ENCODE assay signal across 15 mouse cellular contexts in the genomic region with DNA sequence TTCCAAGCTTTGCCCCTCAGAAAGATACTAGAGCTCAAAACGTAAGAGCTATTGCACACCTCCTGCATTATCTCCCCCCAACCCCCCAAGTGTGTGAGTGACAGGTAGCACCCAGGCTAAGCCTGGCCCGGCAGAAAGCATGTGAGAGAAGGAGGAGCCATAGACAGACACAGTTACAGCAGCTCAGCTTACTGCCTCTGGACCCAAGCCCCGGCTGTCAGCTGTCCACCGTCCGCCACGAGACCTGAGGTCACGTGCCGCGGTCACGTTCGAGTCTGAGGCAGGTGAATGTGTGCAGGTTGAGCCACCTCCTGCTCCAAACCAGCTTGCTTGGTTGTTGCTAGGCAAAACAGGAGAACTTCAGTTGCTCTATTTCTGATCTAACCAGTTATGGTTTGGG. TPM values are rescaled to one million over a fixed set of nuclear protein-coding genes. Genes with fewer than 3 reads are reported as not detected.
DNase-seq lines count a peak whose midpoint lies in the region; ATAC-seq and TF ChIP-seq lines count a peak whose summit lies in the region.
"Had no signal": no experiment of that assay in that cellular context is flagged by ENCODE, and none has a peak within 500 bp of the region (broad histone marks: within the 10 kb centered on the region; RNA-seq: fewer than 3 reads in every experiment).

No protein-coding gene starts in this region.

- no peak for TF ChIP-seq POLR2A in cortical plate, adult 2 months (IDR thresholded peaks at IDR 0.05; ENCODE audit: extremely low read depth, insufficient read depth, low read length)

- H3K9me3 ChIP-seq in kidney, embryonic 16.5 days (ENCODE audit: low read length) = no peaks in the 10 kb centered on the region
- no peaks in the 10 kb centered on the region for H3K9me3 ChIP-seq in heart, embryonic 15.5 days (replicated peaks)
- H3K9me3 ChIP-seq: hindbrain, embryonic 15.5 days; limb, embryonic 13.5 days; midbrain, embryonic 12.5 days; stomach, embryonic 15.5 days had no signal

- no peak overlapping the region for H3K4me3 ChIP-seq in kidney, embryonic 16.5 days (ENCODE audit: low read length)
- 0 out of 2 replicates have a peak overlapping the region, but pooled peaks have one; percentile 16 for H3K4me3 ChIP-seq in cortical plate, adult 2 months (ENCODE audit: insufficient read depth, low read length)
- H3K4me3 ChIP-seq in heart, embryonic 15.5 days = peak overlapping the region; percentile 69
- H3K4me3 ChIP-seq: hindbrain, embryonic 15.5 days; limb, embryonic 13.5 days; midbrain, embryonic 12.5 days; stomach, embryonic 15.5 days had no signal

- no peaks in the 10 kb centered on the region for H3K4me1 ChIP-seq in kidney, embryonic 16.5 days (ENCODE audit: insufficient read depth, low read length)
- no peaks in the 10 kb centered on the region for H3K4me1 ChIP-seq in cortical plate, adult 2 months (ENCODE audit: control insufficient read depth, insufficient read depth, low read length)
- peaks cover 21% of the 10 kb centered on the region for H3K4me1 ChIP-seq in heart, embryonic 15.5 days (replicated peaks)
- H3K4me1 ChIP-seq: midbrain, embryonic 12.5 days; stomach, embryonic 15.5 days had no signal

- H3K27me3 ChIP-seq in kidney, embryonic 16.5 days (ENCODE audit: insufficient read depth, low read length) = no peaks in the 10 kb centered on the region
- H3K27me3 ChIP-seq in heart, embryonic 15.5 days = no peaks in the 10 kb centered on the region
- H3K27me3 ChIP-seq: hindbrain, embryonic 15.5 days; limb, embryonic 13.5 days; midbrain, embryonic 12.5 days; stomach, embryonic 15.5 days had no signal

- H3K27ac ChIP-seq in kidney, embryonic 16.5 days (ENCODE audit: low read length) = no peak overlapping the region
- no peak overlapping the region for H3K27ac ChIP-seq in cortical plate, adult 2 months (ENCODE audit: insufficient read depth, low read length)
- peak overlapping the region; percentile 98 for H3K27ac ChIP-seq in heart, embryonic 15.5 days
- H3K27ac ChIP-seq: hindbrain, embryonic 15.5 days; limb, embryonic 13.5 days; midbrain, embryonic 12.5 days; stomach, embryonic 15.5 days had no signal

- DNase-seq in kidney, postnatal 36 days = no peak
- DNase-seq in gastrocnemius, adult 8-10 months (ENCODE audit: low spot score in 2 of 2) = peak; percentile 68 to 82
- DNase-seq in B cell, adult 2 months = no peak
- DNase-seq in cerebellum, adult 9-10 months = no peak
- no peak for DNase-seq in retina, postnatal 1 day
- DNase-seq: cerebellum, postnatal 10 days; kidney, adult 2 months had no signal

- H3K9ac ChIP-seq in kidney, embryonic 16.5 days (replicated peaks; ENCODE audit: low read length) = no peak overlapping the region
- no peak overlapping the region for H3K9ac ChIP-seq in heart, embryonic 15.5 days
- H3K9ac ChIP-seq: hindbrain, embryonic 15.5 days; limb, embryonic 13.5 days; midbrain, embryonic 12.5 days; stomach, embryonic 15.5 days had no signal

- WGBS in kidney, embryonic 16.5 days = 83% methylated on average over 11 of the region's 11 CpGs
- WGBS in heart, embryonic 15.5 days = 46% methylated on average over 11 of the region's 11 CpGs

- H3K36me3 ChIP-seq in kidney, embryonic 16.5 days (ENCODE audit: insufficient read depth, low read length) = peaks cover 23% of the 10 kb centered on the region
- H3K36me3 ChIP-seq in heart, embryonic 15.5 days = peaks cover 16% of the 10 kb centered on the region
- H3K36me3 ChIP-seq: hindbrain, embryonic 15.5 days; midbrain, embryonic 12.5 days had no signal

- H3K4me2 ChIP-seq in kidney, embryonic 16.5 days (replicated peaks; ENCODE audit: low read depth, low read length) = no peak overlapping the region
- H3K4me2 ChIP-seq in heart, embryonic 15.5 days = peak overlapping the region; percentile 57
- H3K4me2 ChIP-seq: hindbrain, embryonic 15.5 days; limb, embryonic 13.5 days; midbrain, embryonic 12.5 days; stomach, embryonic 15.5 days had no signal

- 0 out of 2 replicates have a peak, but pooled peaks have one; percentile 27 for ATAC-seq in kidney, embryonic 16.5 days (ENCODE audit: low FRiP score, low TSS enrichment)
- peak; percentile 61 for ATAC-seq in heart, embryonic 15.5 days (replicated peaks; ENCODE audit: insufficient number of reproducible peaks, insufficient read depth, low FRiP score, low read depth)
- ATAC-seq: CD4-positive, CD25-positive, alpha-beta regulatory T cell, adult 4 months had no signal

- TF ChIP-seq CTCF in cortical plate, adult 2 months (IDR thresholded peaks at IDR 0.05; ENCODE audit: extremely low read depth, insufficient read depth, low read length) = no peak

RNA-seq across cellular contexts. Expression of gene Ppp1r3c, which starts 5.1 kb away (rescaled TPM):
- polyA plus RNA-seq in kidney, embryonic 16.5 days (2015; fragmentation: Nextera tagmentation; extraction: Ambion mirVana) = 22.1 and 24.5 TPM in 2 replicates
- polyA plus RNA-seq in cortical plate, adult 2 months (2012; rRNA removed) = 35.1 and 35.3 TPM in 2 replicates
- total RNA-seq in gastrocnemius, adult 8-10 months (2022) = 100 to 1,000 TPM; 231 to 631 (median 418) TPM
- polyA plus RNA-seq in heart, embryonic 15.5 days (2015; fragmentation: Nextera tagmentation; extraction: Ambion mirVana) = 82.2 and 93.0 TPM in 2 replicates
- polyA plus RNA-seq: CD4-positive, CD25-positive, alpha-beta regulatory T cell, adult 4 months had no signal

Comparison
In these comparisons a context has a peak if more than half of its experiments do, and no peak if none do; other contexts are left out.
1. DNase-seq: peak in gastrocnemius, adult 8-10 months (2 of 2); none in kidney, postnatal 36 days (0 of 2), B cell, adult 2 months (0 of 2), cerebellum, adult 9-10 months (single experiment) and retina, postnatal 1 day (single experiment).